Mouse (Mus musculus) hindlimb bud, embryonic 11.5 days (tissue): ENCODE data around the gene Pard3b.

ENCODE experiments used
- DNase-seq: peaks from one replicate; pipeline ENCODE4 v3.0.0-alpha.2; 2012; ENCODE audit warnings: low read depth, low spot score; ENCODE audit errors: extremely low spot score

The Pard3b gene

DNA sequence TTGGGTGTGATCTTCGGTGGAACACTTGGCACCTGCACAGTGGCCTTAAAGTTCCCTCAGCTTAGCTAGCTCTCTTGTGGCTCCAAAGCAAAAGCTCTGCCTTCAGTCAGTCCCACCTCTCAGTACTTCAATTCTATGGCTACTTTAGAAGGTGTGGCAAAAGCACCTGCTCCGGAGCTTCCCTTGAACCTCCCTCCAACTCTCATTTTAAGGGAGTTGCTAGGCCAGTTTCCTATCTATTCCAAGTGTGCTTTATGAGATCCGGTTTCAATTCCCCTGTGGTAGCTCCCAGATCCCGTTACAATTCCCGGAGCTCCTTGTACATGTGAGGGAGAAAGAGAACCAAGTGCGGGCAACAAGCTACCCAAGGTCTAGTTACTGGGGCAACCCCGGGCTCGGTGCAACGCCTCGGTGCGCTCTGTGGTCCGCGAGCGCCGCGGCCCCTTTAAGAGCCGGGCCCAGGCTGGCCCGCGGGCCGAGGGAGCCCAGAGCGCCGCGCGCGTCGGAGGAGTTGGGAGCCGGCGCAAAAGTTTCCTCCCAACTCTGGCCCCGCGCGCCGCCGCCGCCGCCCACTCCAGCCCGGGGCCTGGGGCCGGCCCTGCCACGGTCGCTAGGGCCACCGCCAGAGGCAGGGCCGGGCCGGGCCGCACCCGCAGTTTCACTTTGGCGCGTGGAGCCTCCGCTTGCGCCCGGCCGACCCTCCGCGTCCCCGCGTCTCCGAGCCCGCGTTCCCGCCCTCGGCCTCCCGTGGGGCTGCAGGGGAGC, at the start of gene Pard3b:
TSS of gene Pard3b (plus strand) at position 478 of the 765 bp plus-strand sequence.
- peak; percentile 24 for DNase-seq

DNA sequence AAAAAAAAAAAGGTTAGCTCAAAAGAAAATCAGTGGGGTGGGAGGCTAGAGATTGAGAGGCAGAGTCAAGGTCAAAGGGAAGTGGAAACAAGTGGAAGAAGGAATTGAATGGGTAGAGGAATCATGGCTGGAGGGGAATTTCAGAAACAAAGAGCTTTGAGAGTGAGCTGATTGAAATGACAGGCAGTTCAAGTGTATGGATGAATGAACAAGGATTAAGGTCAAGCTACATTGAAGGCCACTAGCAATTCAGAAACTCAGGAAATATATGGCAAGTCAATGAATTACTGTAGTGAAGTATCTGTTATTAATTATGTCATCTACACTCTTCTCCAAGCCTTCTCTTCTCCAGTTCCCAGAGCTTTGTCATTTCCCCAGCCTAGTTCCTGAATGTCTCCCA, 22.4 kb upstream of the Pard3b start:
- DNase-seq: no peak

DNA sequence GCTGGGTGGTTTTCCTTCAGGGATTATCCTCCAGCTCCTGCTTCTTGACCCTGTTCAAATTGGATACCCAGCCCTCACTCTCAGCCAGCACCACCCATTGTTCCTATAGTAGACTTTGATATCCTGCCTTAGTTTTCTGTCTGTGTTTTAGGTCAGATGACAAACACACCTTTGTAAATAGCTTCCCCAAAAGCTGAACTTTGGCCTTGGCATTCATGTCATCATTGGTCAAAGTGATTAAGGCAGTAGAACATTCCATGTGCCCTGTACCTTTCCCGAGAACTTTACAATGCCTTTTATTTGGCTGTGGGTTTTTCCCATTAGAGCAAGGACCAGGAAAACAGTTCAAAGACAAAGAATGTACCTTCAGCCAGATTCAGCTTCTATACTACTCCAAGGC, 18.0 kb upstream of the Pard3b start:
- DNase-seq: no peak

DNA sequence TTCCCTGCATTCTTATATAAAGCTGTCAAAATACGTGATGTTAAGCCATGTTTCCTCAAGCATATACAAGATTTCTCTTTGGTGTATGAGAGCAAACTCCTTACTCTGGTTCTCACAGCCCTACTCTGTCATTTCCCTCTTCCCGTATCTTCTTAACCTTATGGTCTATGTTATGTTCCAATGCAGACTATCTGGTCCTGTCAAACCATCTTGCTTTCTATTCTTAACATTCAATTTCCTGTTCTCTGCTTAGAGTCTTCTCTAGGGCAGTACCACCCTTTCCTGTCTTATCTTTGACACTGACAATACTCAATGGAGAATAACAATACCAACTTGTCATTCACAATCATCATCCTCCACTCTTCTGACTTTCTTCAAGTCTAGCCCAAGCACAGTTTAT, 8.8 kb upstream of the Pard3b start:
- no peak for DNase-seq

DNA sequence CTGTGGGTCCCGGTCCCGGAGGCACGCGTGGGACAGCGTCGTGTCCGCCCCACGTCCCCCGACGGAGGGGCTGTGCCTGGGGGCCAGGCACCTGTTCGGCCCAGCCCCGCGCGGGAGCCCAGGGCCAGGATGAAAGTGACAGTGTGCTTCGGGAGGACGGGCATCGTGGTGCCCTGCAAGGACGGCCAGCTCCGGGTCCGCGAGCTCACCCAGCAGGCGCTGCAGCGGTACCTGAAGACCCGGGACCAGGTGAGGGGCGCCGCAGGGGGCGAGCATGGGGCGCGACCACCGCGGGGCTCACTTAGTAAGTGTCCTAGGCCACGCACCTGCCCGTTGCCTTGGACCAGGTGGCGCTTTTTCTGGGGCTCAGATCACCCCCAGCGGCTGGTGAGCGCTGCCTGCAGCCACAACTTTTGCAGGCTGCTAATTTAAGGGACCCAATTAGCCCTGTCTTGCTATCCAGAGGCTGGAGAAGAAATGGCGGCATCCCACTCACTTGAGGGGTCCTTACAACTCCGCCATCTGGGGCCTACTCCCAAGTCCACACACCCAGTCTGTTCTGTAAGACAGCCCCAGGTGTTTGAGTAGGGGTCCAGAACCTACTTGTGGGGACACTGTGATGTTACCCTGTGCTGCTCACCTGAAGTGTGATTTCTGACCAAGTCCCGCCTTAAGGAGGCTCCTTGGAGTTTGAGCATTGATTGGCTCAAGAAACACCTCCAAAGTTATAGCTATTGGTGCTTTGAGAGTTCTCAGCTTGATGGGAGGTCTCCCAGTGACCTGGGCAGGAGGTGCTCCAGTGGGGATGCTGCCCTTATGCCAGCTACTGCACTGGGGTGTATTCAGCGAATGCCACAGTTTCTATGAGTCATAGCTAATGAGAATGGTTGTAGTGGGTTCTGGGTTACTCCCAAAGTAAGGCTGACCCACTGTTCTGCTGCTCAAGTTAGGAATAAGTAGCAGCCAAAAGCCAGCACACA, 780 bp downstream of the Pard3b start:
- no peak for DNase-seq

DNA sequence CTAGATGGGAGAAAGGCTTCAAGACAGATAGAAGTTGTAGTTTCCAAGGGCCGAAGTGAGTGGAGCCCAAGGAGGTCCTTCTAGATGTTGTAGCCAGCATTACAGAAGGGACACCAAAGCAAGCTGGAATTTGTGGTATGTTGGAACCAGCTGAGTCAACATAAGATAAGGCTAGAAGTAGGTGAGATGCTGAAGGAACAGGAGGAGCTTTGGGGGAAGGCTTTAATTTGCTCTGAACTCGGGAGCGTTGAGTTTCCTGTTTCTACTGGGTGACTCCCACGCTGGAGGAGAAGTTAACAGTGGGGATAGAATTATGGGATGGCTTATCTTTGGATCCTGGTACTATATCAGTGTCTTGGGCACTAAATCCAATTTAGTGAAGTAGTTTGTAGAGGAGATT, 3.3 kb downstream of the Pard3b start:
- no peak for DNase-seq

DNA sequence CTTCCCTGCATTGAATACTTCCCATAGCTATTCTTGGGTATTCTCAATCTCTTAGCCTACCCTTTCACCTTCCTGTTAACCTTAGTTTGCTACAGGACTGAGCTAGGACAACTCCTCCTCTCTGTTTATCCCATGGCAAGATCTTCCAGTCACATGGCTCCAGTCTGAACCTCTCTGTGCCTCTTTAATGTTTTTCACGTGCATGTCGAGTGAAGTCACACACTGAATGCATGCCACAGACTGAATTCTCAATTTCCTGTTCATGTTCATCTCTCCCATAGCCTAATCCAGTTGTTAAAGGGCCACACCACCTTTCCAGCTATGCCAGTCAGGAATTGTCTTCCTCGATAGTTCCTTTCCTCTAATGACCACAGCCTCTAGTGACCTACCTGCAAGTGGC, 6.4 kb downstream of the Pard3b start:
- no peak for DNase-seq

DNA sequence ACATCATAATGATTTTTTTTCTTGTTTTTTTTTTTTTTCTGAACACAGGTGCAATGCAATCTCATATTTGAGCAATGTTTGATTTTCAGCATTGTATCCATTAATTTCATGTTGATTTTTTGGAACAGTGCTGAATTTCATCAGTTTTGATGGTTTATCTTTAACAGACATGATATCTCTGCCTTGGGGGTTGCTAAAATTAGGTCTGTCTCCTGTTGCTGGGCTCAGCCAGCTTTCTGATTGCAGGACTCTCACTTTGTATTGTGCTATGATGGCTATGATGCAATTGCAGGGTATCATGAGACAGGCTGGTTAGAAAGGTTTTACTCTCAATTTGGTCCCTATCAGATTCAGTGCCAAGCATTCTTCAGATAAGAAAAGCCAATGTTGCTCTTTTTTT, 11.3 kb downstream of the Pard3b start:
- DNase-seq: no peak

DNA sequence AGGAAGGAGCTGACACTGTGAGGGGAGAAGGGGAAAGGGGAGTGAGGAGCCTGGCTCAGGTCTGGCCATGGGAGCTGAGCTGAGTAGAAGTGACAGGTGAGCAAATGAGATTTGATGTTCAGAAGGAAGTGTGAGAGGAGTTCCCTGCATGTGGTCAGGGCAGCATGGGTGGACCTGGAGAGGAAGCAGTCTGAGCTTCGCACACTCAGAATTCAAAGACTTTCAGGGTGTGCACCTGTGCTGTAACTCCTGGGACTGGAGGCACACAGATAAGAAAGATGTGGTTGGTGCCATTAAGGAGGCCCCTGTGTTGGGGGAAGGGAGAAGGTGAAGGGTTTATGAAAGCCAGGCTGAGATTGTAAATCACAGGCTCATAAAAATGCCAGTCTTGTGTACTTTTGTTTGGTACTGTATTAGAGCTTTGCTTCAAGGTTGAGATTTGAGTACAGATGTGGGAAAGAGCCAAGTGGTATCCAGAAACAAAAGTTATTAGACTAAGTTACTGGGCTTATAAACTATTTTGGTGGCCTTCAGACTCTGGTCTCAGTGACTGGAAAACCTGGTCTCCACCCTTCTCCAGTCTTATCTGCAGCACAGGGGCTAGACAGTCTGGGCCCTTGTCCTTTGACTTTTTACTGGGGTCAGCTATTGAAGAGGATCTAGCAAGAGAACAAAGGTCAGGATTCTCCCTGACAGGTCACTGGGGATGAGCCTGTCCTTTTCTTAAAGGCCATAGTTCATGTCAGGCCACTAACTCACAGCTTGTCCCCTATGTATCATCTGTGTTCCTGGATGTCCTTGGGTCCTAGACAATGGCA, 13.0 kb downstream of the Pard3b start:
- peak; percentile 58 for DNase-seq

DNA sequence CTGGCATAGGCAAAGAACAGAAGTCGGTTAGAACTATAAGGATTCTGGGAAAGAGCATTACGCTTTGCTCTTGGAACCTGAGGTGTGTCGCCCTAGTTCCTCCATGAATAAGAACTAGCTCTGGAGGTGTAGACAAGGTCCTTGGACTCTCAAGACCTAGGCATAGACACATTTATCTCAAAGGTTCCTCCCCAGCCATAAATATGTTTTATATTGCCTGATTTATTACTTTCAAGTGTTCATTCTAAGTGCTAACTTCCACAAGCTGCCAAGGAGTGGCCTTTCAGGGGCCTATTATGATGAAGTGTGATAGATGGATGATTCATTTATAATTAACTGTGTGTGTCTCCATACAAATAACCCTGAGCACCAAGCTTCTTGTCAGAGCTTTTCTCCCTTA, 19.1 kb downstream of the Pard3b start:
- DNase-seq: no peak

DNA sequence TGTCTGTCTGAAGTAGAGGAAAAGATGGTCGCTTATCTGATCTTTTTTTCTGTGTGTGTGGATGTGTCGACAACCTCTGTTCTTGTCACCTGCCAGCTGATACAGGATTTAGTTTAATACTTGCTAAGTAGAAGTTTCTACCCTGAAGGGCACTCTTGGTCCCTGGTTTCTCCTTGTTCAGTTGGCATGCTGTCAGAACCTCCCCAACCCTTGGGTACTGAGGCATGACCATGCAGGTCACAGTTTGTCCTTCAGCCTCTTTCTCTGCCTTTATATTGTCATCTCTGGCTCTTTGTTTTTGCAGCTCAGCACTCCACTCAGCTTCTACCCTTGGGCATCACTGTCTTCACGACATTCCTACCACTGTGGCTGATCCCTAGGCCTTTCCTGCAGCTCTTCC, 21.3 kb downstream of the Pard3b start:
- no peak for DNase-seq

DNA sequence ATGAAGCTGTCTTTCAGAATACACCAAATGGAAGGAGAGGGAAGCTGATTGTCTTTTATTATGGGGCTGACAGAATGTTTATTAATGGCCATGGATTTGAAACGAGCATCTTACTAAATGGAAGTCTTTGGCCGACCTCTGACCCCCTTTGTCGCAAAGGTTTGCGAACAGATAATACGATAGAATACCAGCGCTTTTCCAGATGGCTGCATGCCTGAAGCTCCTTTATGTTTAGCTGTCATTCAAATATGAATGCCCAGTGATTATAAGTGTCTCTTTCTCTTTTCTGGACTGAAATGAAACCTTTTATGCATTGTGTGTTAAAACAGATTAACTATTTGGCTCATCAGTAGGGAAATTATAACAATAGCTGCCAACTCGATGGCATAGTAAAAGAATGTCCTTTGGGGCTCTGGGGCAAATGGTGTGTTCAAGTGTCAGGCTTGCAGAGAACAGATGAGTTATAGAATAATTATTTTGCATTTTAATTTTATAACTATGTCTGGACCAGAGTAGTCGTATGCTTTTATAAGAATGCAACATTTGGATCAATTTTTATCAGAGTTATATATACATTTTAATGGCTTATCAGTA, 46.7 kb downstream of the Pard3b start:
- no peak for DNase-seq

DNA sequence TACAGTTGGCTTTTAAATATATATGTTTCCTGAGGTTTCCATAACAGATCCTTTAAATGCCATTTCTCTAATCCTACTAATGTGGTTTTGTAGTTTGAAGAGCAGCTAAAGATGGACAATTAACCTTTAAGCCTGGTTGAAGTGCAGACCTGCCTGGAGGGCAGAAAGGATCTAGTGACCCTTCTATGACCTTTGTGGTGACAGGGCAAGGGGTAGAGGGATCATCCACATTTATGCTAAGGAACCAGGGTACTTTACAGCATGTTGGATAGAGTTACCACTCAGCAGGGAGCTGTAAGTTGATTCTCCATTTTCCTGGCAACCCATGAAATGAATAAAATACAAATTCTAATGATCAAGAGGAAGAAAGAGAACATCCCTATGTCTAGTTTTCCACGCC, 47.3 kb downstream of the Pard3b start:
- DNase-seq: no peak

DNA sequence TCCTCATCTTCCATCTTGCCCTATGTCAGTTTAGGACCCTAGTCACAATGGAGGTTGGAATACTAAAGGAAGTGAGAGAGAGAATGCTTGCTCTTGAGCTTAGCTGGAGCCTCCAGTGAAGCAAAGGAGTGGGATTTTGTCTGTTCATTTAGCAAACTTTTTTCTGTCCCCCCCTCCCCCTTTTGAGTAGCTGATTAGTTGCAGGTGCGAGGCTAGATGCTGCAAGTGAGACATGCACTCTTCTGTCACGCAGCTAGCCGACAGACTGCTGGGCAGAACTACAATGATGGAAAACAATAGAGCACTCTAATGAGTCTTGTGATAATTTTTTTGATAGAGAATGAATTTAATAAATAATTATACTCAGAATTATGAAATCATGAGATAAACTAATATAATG, 49.7 kb downstream of the Pard3b start:
- DNase-seq: no peak

DNA sequence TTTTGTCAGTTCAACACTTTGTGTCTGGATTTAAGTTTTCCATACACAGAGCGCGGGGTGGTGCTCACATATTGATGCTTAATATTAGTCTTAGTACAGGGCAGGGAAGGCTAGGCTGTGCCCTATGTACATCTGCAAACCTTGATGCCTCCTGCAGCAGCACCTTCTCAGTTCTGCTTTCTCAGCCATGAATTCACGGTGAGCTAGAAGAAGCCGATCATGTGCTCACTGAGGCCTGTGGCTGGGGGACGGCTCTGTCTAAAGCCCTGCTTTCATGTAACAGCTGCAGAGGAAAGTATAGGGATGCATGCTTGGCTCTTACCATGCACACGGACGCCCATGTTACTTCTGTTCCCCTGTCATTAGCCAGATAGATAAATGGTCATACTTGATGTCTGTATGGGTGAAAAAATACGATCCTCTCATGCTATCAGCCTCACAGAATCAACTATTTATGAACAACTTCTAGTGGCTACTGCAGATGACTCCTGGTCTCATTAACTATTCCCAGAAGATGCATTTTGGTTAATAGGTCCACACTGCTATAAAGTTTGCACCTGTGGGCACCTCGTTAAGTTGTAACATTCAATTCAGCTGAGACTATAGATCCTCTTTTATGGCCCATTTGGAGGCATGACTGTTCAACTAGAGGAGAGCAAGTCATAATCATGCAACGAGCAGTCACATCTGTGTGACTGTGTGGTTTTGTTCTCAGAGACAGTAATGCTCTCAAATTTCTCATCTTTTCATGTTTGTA, 60.0 kb downstream of the Pard3b start:
- peak; percentile 42 for DNase-seq

DNA sequence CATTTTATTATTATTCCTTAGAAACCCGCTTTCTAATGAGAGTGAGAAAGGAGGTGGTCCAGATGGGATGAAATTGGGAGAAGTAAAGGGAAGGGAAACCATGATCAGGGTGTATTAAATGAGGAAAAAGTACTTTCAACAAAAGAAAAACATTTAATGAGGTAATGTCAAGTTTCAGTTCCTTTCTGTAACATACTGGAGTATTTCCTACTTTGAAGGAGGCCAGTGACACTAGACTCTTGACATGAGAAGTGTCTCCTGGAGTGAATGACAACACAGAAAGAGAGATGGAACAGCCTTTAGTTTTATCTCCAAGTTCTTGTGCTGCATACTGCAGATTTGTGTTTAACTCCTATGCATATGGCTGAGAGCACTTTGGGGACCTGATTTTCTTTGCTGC, 71.2 kb downstream of the Pard3b start:
- no peak for DNase-seq

DNA sequence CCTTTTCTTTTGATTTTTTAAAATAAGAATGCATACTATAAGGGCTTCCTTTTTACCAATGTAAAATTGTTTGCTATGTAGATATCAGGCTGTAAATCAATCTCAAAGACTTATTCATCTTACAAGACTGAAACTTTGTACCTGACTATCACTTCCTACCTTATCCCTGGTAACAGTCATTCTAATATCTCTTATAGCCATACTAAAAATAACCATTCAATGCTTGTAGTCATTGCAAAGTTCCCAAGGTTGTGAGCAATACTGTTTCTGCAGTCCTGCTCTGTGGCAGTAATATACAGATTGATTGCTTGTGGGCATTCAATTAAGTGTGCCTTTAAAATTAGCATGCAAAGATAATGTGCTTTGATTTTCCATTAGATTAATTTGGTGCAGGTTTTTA, 72.9 kb downstream of the Pard3b start:
- no peak for DNase-seq

DNA sequence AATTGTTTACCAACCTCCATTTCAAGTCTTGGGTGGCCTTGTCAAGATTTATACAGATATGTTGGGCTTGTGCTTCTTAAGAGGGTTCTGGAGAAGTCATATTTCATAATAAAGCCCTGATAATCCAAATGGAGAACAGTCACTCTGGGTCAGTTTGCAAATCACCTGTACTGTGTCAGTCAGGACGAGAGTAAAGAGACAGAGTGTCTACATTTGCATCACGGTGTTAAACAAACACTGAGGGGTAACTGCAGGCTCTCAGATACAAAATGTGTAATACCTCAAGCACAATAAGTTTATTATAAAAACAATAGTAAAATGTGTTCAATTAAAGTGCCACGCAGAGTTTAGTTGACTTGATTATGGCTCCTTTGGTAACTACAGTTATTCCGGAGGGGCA, 91.0 kb downstream of the Pard3b start:
- DNase-seq: no peak

DNA sequence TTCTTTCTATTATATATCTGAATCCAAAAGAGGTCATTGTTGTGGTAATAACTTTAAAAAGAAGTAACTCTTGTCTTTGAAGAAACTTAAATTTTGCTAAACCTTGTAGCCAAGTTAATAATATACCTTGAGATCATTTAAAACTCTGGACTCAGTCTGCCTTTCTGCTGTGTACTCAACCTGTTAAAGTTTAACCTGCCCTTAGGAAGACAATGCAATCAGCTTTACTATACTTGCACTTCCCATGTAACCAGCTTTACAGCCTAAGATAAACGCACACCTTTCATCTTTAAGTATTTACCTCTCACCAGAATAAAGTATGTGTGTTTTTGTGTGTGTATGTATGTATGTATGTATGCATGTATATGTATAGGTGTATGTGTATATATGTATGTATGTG, 97.9 kb downstream of the Pard3b start:
- DNase-seq: no peak

DNA sequence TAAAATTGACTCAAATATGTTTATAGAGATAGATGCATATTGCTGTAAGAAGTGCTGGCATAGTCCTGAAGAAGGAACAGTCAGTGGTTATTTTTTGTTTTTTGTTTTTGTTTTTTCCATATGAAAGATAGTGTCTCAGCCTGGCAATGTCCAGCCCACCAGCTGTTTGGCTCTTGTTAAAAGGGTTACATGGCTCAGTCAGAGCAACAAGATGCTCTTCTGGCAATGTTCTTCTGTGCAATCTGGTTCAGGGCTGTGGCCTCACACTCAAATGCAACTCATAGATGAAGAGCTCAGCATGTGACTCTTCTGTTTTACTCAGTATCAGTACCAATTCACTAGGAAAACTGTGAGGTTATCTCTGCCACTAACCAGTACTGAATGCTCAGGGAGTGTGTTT, 104.2 kb downstream of the Pard3b start:
- no peak for DNase-seq
